Mouse (Mus musculus) adrenal gland, postnatal 14 days (tissue): ENCODE results near the gene Trim50. TPM values are rescaled to one million over a fixed set of nuclear protein-coding genes. Genes with fewer than 3 reads are reported as not detected.
A peak's percentile ranks its signal among the peaks of the same experiment; 100 is the strongest.

Source experiments
- DNase-seq: peaks from one replicate; pipeline ENCODE4 v3.0.0; 2021; ENCODE audit warnings: mixed read lengths
- microRNA-seq, 2 experiments: library from miRNA; unstranded; fragments of <30 nt; microRNA quantifications; one replicate each; pipeline ENCODE4 v1.2.0; 2021
- total RNA-seq: library from RNA; stranded (reverse); gene quantifications from 2 replicates; pipeline ENCODE4 v1.2.3, GENCODE M21; 2021

Gene Trim50
- total RNA-seq, 1 experiment from 2014 or later, result not detected

DNA sequence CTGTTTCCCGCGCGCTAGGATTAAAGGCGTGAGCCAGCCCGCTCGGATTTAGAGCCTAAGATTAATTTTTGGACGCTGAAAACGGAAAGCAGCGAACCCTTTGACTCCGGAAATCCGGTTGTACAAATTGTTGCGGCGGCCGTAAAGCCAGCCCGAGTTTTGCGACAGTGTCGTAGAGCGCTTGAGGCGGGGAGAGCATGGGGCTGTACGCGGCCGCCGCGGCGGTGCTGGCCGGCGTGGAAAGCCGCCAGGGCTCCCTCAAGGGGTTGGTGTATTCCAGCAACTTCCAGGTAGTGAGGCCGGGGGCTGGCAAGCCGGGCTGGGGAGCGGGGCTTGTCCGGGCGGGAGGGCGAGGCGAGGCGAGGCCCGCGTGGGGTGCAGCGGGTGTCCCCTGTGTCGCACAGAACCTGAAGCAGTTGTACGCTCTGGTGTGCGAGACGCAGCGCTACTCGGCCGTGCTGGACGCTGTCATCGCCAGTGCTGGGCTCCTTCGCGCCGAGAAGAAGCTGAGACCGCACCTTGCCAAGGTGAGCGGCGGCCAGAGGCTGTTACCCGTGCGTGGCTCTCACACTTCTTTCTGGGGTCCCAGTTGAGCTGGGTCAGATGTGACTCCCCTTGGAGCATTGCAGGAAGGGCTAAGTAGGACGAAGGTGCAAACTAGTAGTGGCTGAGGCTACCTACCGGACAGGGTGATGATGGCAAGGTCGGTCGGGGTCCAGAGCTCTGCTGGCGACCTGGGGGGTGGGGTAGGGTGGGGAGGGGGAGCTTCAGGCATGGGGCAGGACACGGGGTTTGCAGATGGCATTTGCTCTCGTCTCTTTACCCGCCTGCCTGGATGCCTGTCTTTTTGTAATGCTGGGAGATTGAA lies 16.9 kb downstream of the Trim50 start, which contains the start of gene Nsun5:
Gene Nsun5 (plus strand): TSS at position 167 of the 868 bp plus-strand sequence.
- DNase-seq, result peak; percentile 97

DNA sequence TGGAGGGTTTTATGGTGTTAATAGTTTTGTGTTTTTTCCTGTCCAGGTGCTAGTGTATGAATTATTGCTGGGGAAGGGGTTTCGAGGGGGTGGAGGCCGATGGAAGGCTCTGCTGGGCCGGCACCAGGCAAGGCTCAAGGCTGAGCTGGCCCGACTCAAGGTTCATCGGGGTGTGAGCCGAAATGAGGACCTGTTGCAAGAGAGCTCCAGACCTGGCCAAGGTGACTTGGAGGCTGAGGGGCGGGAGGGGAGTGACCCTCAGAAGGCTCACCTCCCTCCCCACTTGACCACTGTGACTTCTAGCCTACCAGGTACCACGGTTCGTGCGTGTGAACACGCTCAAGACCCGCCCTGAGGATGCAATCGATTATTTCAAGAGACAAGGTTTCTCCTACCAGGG lies 18.1 kb downstream of the Trim50 start:
- no peak for DNase-seq

DNA sequence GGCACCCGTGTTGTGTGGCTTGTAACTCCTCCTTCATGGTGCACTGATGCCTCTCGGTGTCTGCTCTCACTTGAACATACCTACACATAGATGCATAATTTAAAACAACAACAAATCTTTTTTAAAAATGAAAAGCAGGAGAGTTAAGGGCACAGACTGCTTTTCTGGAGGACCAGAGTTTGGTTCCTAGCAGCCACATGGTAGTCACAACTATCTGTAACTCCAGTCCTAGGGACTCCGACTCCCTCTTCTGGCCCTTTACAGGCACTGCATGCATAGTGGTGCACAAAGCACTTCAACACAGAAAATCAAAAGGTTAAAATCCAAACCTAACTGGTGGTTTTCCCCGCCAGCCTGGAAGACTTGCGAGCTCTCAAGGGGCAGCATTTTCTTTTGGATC lies 20.5 kb downstream of the Trim50 start:
- no peak for DNase-seq

DNA sequence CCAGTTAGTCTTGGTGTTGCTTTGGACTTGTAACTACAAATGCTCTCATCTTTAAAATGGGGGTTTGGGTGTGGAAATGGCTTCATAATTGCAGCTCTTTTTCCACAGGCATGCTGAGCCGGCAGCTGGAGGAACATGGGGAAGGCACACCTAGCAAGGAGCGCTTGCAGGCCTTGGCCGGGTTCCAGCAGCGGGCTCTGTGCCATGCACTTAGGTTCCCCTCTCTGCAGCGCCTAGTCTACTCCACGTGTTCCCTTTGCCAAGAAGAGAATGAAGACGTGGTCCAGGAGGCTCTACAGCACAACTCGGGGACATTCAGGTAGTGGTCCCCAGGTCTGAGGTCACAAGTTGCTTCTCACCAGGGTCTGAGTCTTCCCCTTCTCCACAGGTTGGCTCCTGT lies 22.1 kb downstream of the Trim50 start:
- peak; percentile 58 for DNase-seq

DNA sequence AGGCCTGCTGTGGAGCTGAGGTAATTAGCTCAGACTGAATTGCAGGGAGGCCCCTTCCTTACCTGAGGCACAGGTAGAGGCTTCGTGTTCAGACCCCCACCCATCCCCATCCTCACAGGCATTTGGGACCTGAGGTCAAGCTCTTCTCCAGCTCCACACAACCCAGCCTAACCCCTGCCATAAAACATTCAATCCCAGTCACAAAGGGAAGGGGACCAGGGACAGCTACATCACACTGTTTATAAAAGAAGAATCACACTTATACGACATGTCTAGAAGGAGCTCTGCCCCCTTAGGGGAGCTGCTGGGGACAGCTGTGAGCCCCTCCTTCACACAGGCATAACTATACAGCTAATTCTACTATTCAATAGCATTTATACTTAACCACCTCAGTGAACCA lies 23.2 kb downstream of the Trim50 start:
- no peak for DNase-seq

DNA sequence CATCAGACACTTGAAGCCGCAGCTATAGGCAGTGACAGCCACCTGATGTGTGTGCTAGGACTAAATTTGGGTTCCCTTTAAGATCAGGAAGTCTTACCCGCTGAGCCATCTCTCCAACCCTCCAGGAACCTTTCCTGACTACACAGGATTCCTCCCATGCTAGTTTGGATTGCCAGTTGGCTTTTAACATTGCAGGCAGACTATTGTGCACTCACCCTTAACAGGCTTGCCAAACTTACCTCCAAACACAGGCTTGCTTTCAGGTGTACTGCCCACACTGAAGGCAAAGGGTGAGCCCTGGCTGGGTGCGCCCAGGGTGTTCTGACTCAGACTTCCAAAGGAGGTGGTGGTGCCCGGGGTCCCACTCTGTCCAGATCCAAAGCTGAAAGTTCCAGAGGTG lies 27.6 kb downstream of the Trim50 start:
- DNase-seq, result no peak

DNA sequence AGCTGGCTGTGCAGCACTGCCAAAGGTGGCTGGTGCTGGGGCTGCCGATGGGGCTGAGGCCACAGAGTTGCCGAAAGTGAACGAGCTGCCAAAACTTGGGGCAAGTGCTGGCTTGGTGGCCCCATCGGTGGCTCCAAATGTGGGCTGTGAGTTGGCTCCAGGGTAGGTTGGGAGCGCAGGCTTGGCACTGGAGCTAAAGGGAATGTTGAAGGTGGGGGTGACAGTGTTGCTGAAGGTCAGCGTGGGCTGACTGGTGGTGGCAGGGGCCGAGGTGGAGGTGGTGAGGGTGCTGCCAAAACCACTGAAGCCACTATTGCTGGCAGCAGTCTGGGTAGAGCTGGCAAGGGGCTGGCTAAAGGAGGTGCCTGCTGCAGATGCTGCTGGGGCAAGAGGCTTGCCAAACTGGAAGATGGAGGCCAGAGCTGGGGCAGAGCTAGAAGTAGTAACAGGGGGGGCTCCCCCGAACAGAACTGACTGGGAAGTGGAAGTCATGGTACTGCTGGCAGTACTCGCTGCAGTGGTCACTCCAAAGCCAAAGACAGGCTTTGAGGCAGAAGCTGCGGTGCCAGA lies 28.3 kb downstream of the Trim50 start:
- no peak for DNase-seq

DNA sequence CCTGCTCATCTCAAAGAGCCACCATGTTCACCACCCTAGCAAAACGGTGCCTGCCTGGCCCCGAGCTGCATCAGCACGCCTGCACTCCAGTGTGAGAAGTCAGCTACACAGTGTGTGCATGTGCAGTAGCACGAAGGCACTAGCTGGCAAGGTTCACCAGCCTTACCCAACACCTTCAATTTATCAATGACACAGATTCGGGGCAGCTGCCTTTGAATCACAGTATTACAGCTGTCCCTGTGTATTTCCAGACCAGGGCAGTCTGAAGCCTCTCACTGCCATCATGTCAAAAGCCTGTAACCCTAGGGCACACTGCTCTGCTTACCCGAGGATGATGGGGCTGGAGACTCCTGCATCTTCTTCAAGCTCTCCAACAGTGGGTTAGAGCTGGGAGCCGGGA lies 29.7 kb downstream of the Trim50 start:
- no peak for DNase-seq

DNA sequence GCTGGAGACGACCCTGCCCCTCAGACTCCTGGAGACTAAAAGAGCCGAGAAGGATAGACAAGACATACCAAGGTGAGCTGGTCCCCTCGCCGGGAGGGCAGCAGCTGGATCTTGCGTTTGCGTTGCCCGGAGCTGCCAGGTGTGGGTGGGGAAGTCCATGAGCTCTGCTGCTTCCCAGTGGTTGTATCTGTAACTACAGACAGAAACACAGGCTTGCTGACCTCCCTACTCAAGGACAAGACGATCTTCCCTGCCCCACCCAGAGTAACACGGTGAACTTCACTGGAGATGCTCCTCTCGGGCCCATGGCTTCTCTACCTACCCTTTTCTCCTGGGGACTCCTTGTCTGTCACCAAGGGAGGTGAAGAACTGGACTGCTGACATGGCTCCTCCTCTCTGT lies 30.7 kb downstream of the Trim50 start:
- DNase-seq, result no peak

DNA sequence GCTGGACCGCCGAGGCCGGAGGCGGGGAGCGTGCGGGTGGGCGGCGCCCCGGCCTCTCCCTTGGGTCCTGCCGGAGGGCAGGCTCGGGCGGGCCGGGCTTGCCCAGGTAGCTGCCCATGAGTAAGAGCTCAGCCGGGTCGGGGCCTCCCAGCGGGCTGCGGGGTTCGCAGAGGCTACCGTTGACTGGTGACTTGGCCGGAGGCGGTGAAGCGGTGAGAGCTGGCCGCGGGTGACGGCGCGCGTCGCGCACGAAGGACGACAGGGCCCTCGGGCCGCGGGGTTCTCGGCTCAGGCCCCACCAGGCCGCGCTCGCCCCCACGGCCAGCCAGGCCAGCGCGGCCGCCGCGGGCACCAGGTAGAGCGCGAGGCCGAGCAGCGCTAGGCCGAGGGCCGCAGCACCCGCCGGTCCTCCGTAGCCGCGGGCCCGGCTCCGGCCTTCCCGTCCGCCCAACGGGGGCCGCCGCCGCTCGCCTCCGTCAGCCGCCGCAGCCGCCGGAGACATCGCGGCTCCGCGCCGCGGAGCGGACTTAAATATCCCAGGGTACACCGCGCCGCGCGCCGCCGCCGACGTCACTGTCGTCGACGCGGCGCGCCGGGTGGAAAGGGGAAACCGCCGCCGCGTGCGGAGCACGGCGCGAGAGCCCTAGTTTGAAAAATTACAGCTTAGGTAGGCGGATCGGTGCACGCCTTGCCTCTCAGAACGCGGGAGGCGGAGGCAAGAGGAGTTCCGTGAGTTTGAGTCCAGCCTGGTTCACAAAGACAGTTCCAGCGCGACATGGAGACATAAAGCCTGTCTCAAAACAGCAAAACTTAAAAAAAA lies 41.1 kb downstream of the Trim50 start, which contains the start of gene Pom121:
Gene Pom121 (minus strand): TSS at position 543 of the 820 bp plus-strand sequence.
- peak; percentile 91 for DNase-seq

DNA sequence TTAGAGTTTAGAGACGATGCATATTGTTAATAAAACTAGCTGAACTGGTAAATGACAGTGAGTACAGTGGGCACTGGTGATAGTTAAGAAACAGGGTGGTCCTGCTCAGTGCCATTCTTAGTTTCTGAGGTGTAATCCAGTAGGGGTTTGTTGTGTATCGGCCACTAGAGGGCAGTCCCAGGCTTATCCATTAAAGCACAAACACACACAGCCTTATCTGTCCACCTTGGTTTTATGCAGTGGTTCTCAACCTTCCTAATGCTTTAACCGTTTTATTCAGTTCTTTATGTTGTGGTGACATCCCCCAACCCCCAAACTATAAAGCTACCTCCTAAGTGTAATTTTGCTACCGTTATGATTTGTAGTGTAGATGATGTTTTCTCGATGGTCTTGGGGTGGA lies 42.7 kb downstream of the Trim50 start:
- peak; percentile 61 for DNase-seq

DNA sequence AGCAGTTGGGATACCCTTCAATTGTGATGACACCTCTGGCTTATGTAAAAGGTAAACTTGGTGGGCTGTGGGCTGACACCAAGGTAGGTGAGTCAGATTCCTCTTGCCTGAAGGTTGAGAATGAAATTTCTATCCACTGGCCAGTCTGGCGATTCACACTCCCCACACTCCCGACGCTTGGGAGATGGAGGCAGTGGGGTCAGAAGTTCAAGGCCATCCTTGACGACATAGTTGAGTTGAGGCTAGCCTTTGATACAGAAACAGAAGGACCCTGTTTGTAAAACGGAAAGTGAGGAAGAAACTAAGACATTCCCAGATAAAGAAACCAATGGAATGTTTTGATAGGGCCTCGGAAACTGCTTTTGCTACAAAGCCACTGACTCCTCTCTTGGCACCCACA lies 46.3 kb downstream of the Trim50 start:
- DNase-seq, result no peak

DNA sequence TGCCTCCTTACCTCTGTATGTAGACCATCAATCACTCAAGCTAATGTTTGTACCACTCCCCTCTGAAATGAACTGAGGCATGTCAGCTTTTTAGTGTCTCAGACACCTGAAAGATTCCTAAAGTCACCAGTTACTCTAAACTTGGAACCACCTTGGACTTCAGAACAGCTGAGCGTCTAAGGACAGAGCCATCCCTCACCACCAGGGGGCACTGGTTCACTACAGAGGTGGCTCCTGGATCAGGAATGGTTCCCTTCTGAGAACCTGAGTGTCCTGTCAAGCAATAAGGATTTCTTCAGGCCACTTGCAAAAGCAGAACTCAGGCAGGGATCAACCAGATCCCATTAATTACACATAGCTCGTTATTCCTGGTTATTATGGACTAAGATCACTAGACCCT lies 47.1 kb downstream of the Trim50 start:
- peak; percentile 93 for DNase-seq

DNA sequence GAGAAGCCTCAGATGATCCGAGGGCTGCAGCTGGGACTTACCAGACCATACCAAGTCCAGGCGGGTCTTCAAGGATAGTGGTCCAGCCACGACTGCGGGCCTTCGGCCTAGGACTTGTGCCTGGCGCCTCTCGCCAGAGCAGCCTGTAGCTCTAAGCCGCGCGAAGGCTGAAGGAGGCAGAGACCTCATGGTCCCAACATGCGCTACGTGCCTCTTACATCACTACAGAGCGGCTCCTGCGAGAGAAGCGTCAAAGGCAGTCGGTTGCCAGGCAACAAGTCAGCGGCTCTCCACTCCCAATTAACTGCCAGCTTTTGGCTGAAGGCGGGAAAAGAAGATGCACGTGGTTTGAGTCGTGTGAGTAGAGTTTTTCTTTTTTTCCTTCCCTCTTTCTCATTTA lies 51.5 kb downstream of the Trim50 start:
- DNase-seq, result peak; percentile 37

DNA sequence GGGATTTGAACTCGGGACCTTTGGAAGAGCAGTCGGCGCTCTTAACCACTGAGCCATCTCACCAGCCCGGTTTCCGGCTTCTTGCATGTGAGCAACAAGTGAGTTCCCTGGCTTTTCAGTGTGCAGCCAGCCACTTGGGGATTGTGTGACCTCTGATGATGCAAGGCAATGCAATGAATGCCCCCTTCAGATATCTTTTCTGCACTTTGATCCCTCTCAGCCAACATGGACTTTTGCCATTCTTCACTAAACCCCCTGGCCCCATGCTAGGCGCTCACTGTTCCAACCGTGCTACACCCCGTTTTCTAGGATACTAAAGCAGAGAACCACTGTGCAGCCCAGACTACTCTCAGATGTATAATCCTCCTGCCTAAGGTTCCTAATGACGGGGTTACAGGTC lies 52.3 kb downstream of the Trim50 start:
- no peak for DNase-seq

DNA sequence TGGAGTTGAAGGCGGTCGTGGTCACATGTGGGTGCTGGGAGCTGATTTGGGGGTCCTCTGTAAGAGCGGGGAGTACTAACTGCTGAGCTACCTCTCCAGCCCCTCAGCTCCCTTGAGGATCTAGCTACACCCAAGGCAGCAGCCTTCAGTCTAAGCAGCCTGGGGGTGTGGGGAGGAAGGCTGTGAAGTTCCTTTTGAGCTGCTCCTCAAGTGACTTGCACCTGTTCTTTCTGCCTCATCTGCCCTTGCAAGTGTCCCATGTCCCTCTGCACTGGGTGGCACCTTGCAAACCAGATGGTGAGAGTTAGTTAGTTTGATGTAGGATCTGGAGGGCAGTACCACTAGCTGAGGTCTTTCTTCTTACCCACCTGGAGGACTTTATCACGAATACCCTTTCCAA lies 55.0 kb downstream of the Trim50 start:
- no peak for DNase-seq

DNA sequence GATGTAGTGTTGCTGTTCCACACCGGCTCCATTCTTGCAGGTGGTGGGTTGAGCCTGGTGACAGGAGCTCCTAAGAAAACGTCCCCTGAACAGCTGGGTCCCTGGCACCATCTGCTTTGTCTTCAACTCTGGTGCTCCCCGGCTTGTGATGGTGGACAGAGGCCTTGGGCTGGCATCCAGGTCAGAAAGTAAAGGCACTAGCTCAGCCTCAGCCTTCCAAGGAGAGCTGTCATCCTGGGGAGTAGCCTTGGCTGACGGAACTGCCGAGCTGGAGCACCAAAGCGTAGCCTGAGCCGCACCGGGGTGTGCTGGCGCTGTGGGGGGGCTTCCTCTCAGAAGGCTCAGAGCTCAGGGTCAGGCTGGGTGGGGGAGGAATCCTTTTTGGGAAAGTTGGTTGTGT lies 57.2 kb downstream of the Trim50 start:
- DNase-seq, result peak; percentile 74

Small RNA genes lying within 50 kb of the gene (microRNA-seq; reads per million reads assigned to microRNA genes)
- gene Mir7033, result 0 to 1.1 reads per million in 2 experiments

Other genes starting within 250 kb of the Trim50 start
- 26.5 and 26.6 TPM in 2 replicates for gene Tbl2, start 203.6 kb upstream of the Trim50 start, total RNA-seq
- gene Bcl7b, start 185.0 kb upstream of the Trim50 start, total RNA-seq, result 53.3 and 57.9 TPM in 2 replicates
- 84.6 and 87.4 TPM in 2 replicates for gene Baz1b, start 166.0 kb upstream of the Trim50 start, total RNA-seq
- gene Fzd9, start 102.1 kb upstream of the Trim50 start, total RNA-seq, result 2.7 and 3.0 TPM in 2 replicates
- gene Fkbp6, start 3.3 kb upstream of the Trim50 start, total RNA-seq, result not detected in 2 replicates
- gene Nsun5, start 16.7 kb downstream of the Trim50 start, total RNA-seq, result 15.7 and 22.7 TPM in 2 replicates
- 26.0 and 28.2 TPM in 2 replicates for gene Pom121, start 41.3 kb downstream of the Trim50 start, total RNA-seq
- gene Hip1, start 191.8 kb downstream of the Trim50 start, total RNA-seq, result 31.1 and 38.5 TPM in 2 replicates
- not detected in 2 replicates for gene Ccl26, start 210.3 kb downstream of the Trim50 start, total RNA-seq
- gene Ccl24, start 219.8 kb downstream of the Trim50 start, total RNA-seq, result 1.6 and 3.1 TPM in 2 replicates